Mouse (Mus musculus): ENCODE measurements around the gene Slc3a2. TPM values are rescaled to one million over a fixed set of nuclear protein-coding genes. Genes with fewer than 3 reads are reported as not detected.
"Not testable (repeated sequence)": the region's sequence is repeated elsewhere in the genome, so short reads cannot be mapped to it uniquely, and the experiment has no call there.

Gene Slc3a2
- total RNA-seq (2021) = 269 and 403 TPM in 2 replicates
- long read RNA-seq, transcript Slc3a2-202 (10 exons, 2,813 nt) = minor isoform, 39 of 183 reads
- long read RNA-seq, transcript Slc3a2-201 (9 exons, 1,819 nt) = major isoform, 133 of 183 reads
- long read RNA-seq, partial matches to known transcripts = 5 of 183 reads
- long read RNA-seq, other reads (novel, unspliced or antisense) = 6 of 183 reads

GRCm38 (mm10) chr19:8722907-8723573 is at the start of gene Slc3a2:
Gene Slc3a2 (minus strand): TSS chr19:8723369.
- DNase-seq = peak; percentile 92

GRCm38 (mm10) chr19:8770567-8771270 is 47.5 kb upstream of the Slc3a2 start, which contains the start of gene Tmem223:
Gene Tmem223 (plus strand): TSS chr19:8770996.
- peak; percentile 82 for DNase-seq

- DNase-seq = no peak
These were observed 42.4 kb upstream of the Slc3a2 start for GRCm38 (mm10) chr19:8765562-8765961.

DNA sequence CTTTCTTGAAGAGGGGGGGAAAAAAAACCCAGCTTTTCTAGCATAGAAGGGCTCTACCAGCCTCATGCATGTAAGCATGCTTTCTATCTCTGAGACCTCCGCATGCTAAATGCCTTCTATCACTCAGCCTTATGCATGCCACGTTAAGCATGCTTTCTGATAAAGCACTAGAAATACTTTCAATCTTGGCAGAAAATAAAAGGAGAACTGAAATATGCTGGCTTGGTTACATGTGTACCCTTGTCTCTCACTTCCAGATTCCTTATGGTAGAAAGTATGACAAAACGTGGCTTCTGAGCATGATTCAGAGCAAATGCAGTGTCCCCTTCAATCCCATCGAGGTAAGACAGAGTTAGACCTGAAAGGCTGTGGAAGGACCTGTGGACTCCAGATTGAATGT is 40.1 kb upstream of the Slc3a2 start:
- no peak for DNase-seq

- no peak for DNase-seq
These were observed 37.6 kb upstream of the Slc3a2 start for GRCm38 (mm10) chr19:8760757-8761156.

GRCm38 (mm10) chr19:8758899-8759298 is 35.7 kb upstream of the Slc3a2 start:
- DNase-seq = no peak

DNA sequence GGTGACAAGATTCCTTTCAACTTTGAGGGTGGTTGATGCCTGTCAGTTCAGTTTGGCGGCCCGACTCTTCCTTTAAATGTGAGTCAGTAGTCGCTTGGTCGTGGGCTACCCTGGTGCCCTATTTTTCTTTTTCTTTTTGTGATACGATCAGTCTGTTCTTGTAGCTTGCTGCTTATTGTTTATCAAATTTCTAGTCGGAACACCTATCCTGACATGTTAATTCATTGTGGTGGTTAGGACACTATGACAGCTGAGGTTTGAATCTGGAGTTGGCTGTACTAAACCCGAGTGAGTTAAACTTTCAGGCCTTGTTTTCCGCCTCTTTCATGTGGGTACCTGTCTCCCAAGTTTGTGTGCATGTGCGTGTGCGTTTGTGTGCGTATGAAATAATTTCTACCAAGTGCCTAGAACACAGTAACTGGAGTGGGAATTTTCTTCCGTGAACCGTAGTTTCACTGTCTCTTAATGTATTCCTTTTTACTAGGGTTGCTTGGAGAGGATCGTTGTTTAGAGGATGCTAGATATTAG is 34.4 kb upstream of the Slc3a2 start:
- DNase-seq = no peak

DNA sequence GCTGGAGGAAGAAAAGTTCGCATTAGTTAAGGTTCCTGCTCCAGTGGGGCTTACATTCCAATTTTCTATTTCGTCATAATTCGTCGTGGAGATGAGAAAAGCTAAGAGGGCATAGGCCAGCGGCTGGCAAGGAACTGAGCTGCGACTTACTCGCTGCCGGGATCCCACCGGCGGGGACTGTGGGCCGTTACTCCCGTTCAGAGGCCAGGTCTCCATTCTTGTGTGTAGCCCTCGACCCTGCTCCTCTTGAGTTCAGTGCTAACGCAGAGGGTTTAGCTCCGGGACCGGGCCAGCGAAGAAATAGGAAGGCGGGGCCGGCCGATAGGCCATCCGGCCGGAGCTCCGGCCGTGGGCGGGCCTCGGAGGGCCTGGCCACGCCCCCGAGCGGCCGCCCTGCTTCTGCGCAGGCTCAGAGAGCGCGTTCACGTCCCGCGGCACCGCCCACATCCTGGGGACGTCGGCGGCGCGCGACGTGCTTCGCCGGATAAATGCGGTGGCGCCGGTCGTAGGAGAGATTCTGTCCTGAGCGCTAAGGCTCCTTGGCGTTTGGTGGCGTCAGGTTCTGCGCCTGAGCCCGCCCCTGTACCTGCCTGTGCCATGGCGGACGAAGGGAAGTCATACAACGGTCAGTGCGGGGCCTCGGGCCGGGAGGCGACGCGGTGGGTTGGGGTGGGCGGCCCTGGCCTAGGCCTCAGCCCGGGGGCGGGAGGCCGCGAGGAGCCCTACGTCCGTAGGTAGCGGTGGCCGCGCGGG is 33.6 kb upstream of the Slc3a2 start, which contains the start of gene Nxf1:
Gene Nxf1 (plus strand): TSS at position 439 of the 753 bp plus-strand sequence.
- DNase-seq = peak; percentile 96

GRCm38 (mm10) chr19:8755652-8756051 is 32.5 kb upstream of the Slc3a2 start:
- no peak for DNase-seq

GRCm38 (mm10) chr19:8747368-8747767 is 24.2 kb upstream of the Slc3a2 start:
- no peak for DNase-seq

- no peak for DNase-seq
These were observed 22.2 kb upstream of the Slc3a2 start for GRCm38 (mm10) chr19:8745382-8745781.

- DNase-seq = no peak
These were observed 19.0 kb upstream of the Slc3a2 start for GRCm38 (mm10) chr19:8742176-8742575.

- DNase-seq = peak; percentile 94
These were observed 18.2 kb upstream of the Slc3a2 start, which contains the start of gene Stx5a for GRCm38 (mm10) chr19:8741243-8741869. Gene Stx5a (plus strand): TSS chr19:8741413.

DNA sequence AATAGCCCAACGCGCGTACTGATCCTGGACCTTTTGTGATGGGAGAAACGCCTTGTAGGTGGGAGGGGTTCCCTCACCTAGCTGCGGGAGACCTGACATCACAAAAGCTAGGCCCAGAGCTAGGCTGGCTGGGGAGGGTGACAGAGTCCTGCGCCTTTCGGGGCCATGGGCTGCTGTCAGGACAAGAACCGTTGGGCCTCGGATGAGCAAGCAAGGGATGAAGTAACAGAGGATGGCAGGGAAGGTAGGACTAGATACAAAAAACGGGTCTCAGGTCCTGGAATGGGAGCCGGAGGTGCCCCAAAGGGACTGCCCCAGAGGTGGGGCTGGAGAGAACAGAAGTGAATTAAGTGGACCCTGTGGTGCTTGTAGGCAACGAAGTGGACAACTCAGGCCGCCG is 17.4 kb upstream of the Slc3a2 start, which contains the start of gene 1700092M07Rik:
Gene 1700092M07Rik (plus strand): TSS at position 116 of the 400 bp plus-strand sequence.
- DNase-seq = no peak

DNA sequence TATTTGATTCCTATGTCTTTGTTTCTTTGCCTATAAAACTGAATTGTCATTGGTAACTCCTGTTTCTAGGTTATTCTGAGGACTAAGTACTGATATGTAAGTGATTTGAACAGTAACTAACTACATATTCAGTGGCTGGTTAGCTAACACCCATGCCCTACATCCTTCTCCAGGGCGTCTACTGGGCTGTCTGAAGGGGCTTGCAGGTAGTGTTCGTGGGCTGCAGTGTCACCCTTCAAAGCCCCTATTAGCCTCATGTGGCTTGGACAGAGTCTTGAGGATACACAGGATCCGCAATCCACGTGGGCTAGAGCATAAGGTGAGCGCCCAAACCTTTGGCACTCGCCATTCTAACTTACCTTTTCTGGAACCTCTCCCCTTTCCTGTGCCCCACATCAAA is 16.5 kb upstream of the Slc3a2 start:
- DNase-seq = no peak

DNA sequence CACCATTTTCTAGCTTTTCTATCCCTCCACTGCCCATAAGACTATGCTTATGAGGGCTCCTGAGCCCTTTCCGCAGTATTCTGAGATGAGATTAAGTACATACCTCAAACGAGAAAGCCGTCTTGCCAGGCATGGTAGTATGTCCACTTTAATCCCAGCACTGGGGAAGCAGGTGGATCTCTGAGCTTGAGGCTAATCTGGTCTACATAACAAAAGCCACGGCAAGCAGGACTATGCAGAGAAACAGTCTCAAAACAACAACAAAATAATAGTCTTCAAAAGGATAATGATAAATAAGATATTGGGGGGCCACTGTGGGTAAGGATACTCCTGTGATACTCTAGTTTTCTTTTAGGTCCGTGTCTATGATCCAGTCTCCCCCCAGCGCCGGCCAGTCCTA is 15.7 kb upstream of the Slc3a2 start:
- no peak for DNase-seq

DNA sequence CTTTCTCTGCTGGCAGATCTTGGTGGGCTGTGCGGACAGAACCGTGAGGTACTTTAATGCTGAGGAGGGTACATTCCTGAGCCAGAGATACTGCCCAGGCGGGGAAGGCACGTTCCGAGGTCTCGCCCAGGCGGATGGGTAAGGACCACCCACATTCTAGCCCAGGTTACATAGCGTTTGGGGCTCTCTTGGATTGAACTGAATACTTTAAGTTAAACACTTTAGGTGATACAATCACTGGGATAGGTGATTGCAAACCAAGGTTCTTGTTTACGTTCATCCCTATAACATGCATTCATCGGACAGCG is 12.9 kb upstream of the Slc3a2 start:
- DNase-seq = no peak

GRCm38 (mm10) chr19:8735389-8736159 is 12.4 kb upstream of the Slc3a2 start, which contains the start of gene Wdr74:
Gene Wdr74 (plus strand): TSS chr19:8735827.
- DNase-seq = peak; percentile 90

DNA sequence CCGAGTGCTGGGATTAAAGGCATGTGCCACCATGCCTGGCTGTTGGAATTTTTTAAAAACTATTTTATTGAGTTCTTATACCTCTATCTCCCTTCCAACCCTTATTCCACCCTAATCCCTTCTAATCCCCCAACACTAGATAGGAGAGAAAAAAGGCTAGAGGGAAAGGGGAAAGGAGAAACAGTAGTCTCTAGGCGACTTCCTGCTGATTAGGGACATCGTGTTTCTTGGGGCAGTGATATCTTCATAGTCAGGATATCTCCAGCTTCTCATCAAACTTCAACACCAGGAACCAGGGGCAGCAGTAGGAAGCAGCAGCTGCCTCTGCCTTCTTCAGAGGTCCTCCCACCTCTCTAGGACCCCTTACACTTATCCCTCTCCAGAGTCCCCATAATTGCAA is 11.2 kb upstream of the Slc3a2 start:
- no peak for DNase-seq

GRCm38 (mm10) chr19:8728335-8729099 is 5.3 kb upstream of the Slc3a2 start:
- DNase-seq = not testable (repeated sequence)

Data from adrenal gland, postnatal 25 days (tissue).